Mouse (Mus musculus): Measurements from ENCODE around the gene Hoxc12. TPM values are rescaled to one million over a fixed set of nuclear protein-coding genes. Genes with fewer than 3 reads are reported as not detected.

Gene Hoxc12
- total RNA-seq, 2 experiments from 2014 or later, result not detected

- ATAC-seq (ENCODE audit: poor library complexity, severe bottlenecking), result no peak
Observed at GRCm38 (mm10) chr15:102979936-102980335, 43.4 kb downstream of the Hoxc12 start.

GRCm38 (mm10) chr15:102980352-102980751 lies 43.8 kb downstream of the Hoxc12 start:
- no peak for ATAC-seq (ENCODE audit: poor library complexity, severe bottlenecking)

GRCm38 (mm10) chr15:102980912-102981311 lies 44.4 kb downstream of the Hoxc12 start:
- no peak for ATAC-seq (ENCODE audit: poor library complexity, severe bottlenecking)

GRCm38 (mm10) chr15:102981379-102982288 lies 45.1 kb downstream of the Hoxc12 start:
- ATAC-seq (ENCODE audit: poor library complexity, severe bottlenecking), result no peak

- no peak for ATAC-seq (ENCODE audit: poor library complexity, severe bottlenecking)
Observed at GRCm38 (mm10) chr15:102983716-102984115, 47.2 kb downstream of the Hoxc12 start.

GRCm38 (mm10) chr15:102984521-102984920 lies 48.0 kb downstream of the Hoxc12 start:
- no peak for ATAC-seq (ENCODE audit: poor library complexity, severe bottlenecking)

- ATAC-seq (ENCODE audit: poor library complexity, severe bottlenecking), result no peak
Observed at GRCm38 (mm10) chr15:102984925-102985324, 48.4 kb downstream of the Hoxc12 start.

- ATAC-seq (ENCODE audit: poor library complexity, severe bottlenecking), result peak; percentile 88
Observed at GRCm38 (mm10) chr15:102987124-102987833, 50.7 kb downstream of the Hoxc12 start.

- ATAC-seq (ENCODE audit: poor library complexity, severe bottlenecking), result no peak
Observed at GRCm38 (mm10) chr15:102988078-102988477, 51.5 kb downstream of the Hoxc12 start.

Other genes with a start within 250 kb of the Hoxc12 start
- gene Calcoco1, start 214.6 kb upstream of the Hoxc12 start, total RNA-seq (2015), result 17.0 and 23.7 TPM in 2 replicates
- 12.0 and 12.2 TPM in 2 replicates for gene Calcoco1, start 214.6 kb upstream of the Hoxc12 start, total RNA-seq (2017)
- not detected in 2 replicates for gene Hoxc13, start 15.7 kb upstream of the Hoxc12 start, total RNA-seq (2015)
- not detected in 2 replicates for gene Hoxc13, start 15.7 kb upstream of the Hoxc12 start, total RNA-seq (2017)
- not detected in 2 replicates for gene Hoxc11, start 17.7 kb downstream of the Hoxc12 start, total RNA-seq (2015)
- not detected in 2 replicates for gene Hoxc11, start 17.7 kb downstream of the Hoxc12 start, total RNA-seq (2017)
- not detected in 2 replicates for gene Hoxc10, start 30.0 kb downstream of the Hoxc12 start, total RNA-seq (2015)
- gene Hoxc10, start 30.0 kb downstream of the Hoxc12 start, total RNA-seq (2017), result not detected in 2 replicates
- not detected in 2 replicates for gene Hoxc5, start 30.7 kb downstream of the Hoxc12 start, total RNA-seq (2015)
- not detected in 2 replicates for gene Hoxc5, start 30.7 kb downstream of the Hoxc12 start, total RNA-seq (2017)
- gene Hoxc9, start 39.7 kb downstream of the Hoxc12 start, total RNA-seq (2015), result not detected in 2 replicates
- gene Hoxc9, start 39.7 kb downstream of the Hoxc12 start, total RNA-seq (2017), result not detected in 2 replicates
- not detected in 2 replicates for gene Hoxc8, start 53.9 kb downstream of the Hoxc12 start, total RNA-seq (2015)
- not detected in 2 replicates for gene Hoxc8, start 53.9 kb downstream of the Hoxc12 start, total RNA-seq (2017)
- not detected in 2 replicates for gene Hoxc6, start 61.5 kb downstream of the Hoxc12 start, total RNA-seq (2015)
- not detected in 2 replicates for gene Hoxc6, start 61.5 kb downstream of the Hoxc12 start, total RNA-seq (2017)
- not detected in 2 replicates for gene Hoxc4, start 82.2 kb downstream of the Hoxc12 start, total RNA-seq (2015)
- not detected in 2 replicates for gene Hoxc4, start 82.2 kb downstream of the Hoxc12 start, total RNA-seq (2017)
- gene Smug1, start 230.3 kb downstream of the Hoxc12 start, total RNA-seq (2015), result 2.8 and 3.9 TPM in 2 replicates
- 3.3 and 3.8 TPM in 2 replicates for gene Smug1, start 230.3 kb downstream of the Hoxc12 start, total RNA-seq (2017)